ENCODE assay signal across 10 mouse cellular contexts in the genomic region with DNA sequence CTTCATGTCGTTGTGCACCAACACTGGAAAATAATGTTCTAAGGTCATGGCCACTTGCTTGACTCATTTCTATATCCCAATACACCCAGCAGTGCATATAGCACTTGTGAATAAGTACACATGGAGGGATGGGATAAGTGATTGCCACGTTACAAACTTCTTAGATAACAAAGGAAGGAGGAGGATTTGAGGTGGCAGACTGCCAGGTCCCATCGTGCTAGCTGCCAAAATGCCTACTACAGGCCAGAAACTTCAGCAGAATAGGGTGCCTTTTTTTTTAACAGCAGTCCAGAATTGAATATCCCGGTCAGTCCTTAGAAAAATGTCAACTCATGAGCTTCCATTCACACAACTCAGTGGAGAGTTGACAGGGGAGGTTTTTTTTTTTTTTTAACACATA.
DNase-seq lines count a peak whose midpoint lies in the region; ATAC-seq and TF ChIP-seq lines count a peak whose summit lies in the region.
"Had no signal": no experiment of that assay in that cellular context is flagged by ENCODE, and none has a peak within 500 bp of the region (broad histone marks: within the 10 kb centered on the region; RNA-seq: fewer than 3 reads in every experiment).

No protein-coding gene starts in this region.

- no peak overlapping the region for H3K4me3 ChIP-seq in forebrain, postnatal 0 days (ENCODE audit: low read depth, low read length)
- H3K4me3 ChIP-seq in forebrain, embryonic 10.5 days: no peak overlapping the region
- H3K4me3 ChIP-seq: hindbrain, embryonic 12.5 days had no signal

- no peak overlapping the region for H3K9ac ChIP-seq in forebrain, postnatal 0 days
- H3K9ac ChIP-seq: hindbrain, embryonic 12.5 days had no signal

- H3K36me3 ChIP-seq in forebrain, postnatal 0 days (ENCODE audit: insufficient read depth): peaks cover 23% of the 10 kb centered on the region
- H3K36me3 ChIP-seq in forebrain, embryonic 10.5 days (replicated peaks): no peaks in the 10 kb centered on the region
- H3K36me3 ChIP-seq: hindbrain, embryonic 12.5 days had no signal

- H3K9me3 ChIP-seq in forebrain, postnatal 0 days (ENCODE audit: low read length): no peaks in the 10 kb centered on the region
- no peaks in the 10 kb centered on the region for H3K9me3 ChIP-seq in forebrain, embryonic 10.5 days
- H3K9me3 ChIP-seq: hindbrain, embryonic 12.5 days had no signal

- TF ChIP-seq CTCF in forebrain, postnatal 0 days (IDR thresholded peaks at IDR 0.05; ENCODE audit: low read depth): no peak

- no peak overlapping the region for H3K27ac ChIP-seq in forebrain, postnatal 0 days (ENCODE audit: low read depth, low read length)
- H3K27ac ChIP-seq in forebrain, embryonic 10.5 days: no peak overlapping the region
- H3K27ac ChIP-seq: hindbrain, embryonic 12.5 days had no signal

- DNase-seq in forebrain, postnatal 0 days: peak; percentile 41
- DNase-seq in forebrain, embryonic 10.5 days (ENCODE audit: extremely low spot score, low spot score): no peak
- peak; percentile 29 for DNase-seq in right cerebral cortex, adult 18-20 months
- no peak for DNase-seq in right cerebral cortex, adult 2 months (ENCODE audit: low spot score in 2 of 2)
- DNase-seq in adrenal gland, postnatal 36 days: peak; percentile 64 to 74
- DNase-seq in ovary, postnatal 36 days (ENCODE audit: low spot score): peak; percentile 66
- DNase-seq in thymus, adult 18-20 months: no peak
- DNase-seq: kidney, postnatal 14 days had no signal

- H3K4me1 ChIP-seq in forebrain, postnatal 0 days (ENCODE audit: insufficient read depth): no peaks in the 10 kb centered on the region
- no peaks in the 10 kb centered on the region for H3K4me1 ChIP-seq in forebrain, embryonic 10.5 days
- H3K4me1 ChIP-seq: hindbrain, embryonic 12.5 days had no signal

- WGBS in forebrain, postnatal 0 days: 26% methylated on average over 4 of the region's 4 CpGs
- 86% methylated on average over 4 of the region's 4 CpGs for WGBS in forebrain, embryonic 10.5 days

- H3K27me3 ChIP-seq in forebrain, postnatal 0 days (ENCODE audit: insufficient read depth, low read length): no peaks in the 10 kb centered on the region
- H3K27me3 ChIP-seq in forebrain, embryonic 10.5 days (ENCODE audit: poor library complexity, severe bottlenecking): no peaks in the 10 kb centered on the region
- H3K27me3 ChIP-seq: hindbrain, embryonic 12.5 days had no signal

- no peak overlapping the region for H3K4me2 ChIP-seq in forebrain, postnatal 0 days (ENCODE audit: low read depth)
- H3K4me2 ChIP-seq: hindbrain, embryonic 12.5 days had no signal

- no peak for ATAC-seq in forebrain, postnatal 0 days
- ATAC-seq in frontal cortex, adult (ENCODE audit: low TSS enrichment): no peak

Comparison
In these comparisons a context has a peak if more than half of its experiments do, and no peak if none do; other contexts are left out.
1. DNase-seq: peak in forebrain, postnatal 0 days (single experiment), right cerebral cortex, adult 18-20 months (single experiment), adrenal gland, postnatal 36 days (2 of 2) and ovary, postnatal 36 days (single experiment); none in forebrain, embryonic 10.5 days (single experiment), right cerebral cortex, adult 2 months (0 of 2) and thymus, adult 18-20 months (0 of 2).